Mouse (Mus musculus) frontal cortex, adult 2 months (tissue): ENCODE results near the gene Tmtc2. TPM values are rescaled to one million over a fixed set of nuclear protein-coding genes. Genes with fewer than 3 reads are reported as not detected.

ENCODE experiments used
- DNase-seq, 2 experiments: peaks; one replicate each; pipeline ENCODE4 v3.0.0; 2022; ENCODE audit warnings: low spot score in 1 of 2; ENCODE audit errors: extremely low spot score in 1 of 2
- polyA plus RNA-seq: library from polyadenylated mRNA; depleted of rRNA; stranded (reverse); fragments of >200 nt; gene quantifications from 2 replicates; pipeline ENCODE4 v1.2.3, GENCODE M21; 2012; rRNA removed

The Tmtc2 gene
- 8.4 and 9.3 TPM in 2 replicates for polyA plus RNA-seq

- peak; percentile 74 to 89 for DNase-seq
These were observed at the start of gene Tmtc2 for GRCm38 (mm10) chr10:105573908-105574694. Gene Tmtc2 (minus strand): TSS chr10:105574451.

- peak in 1 of 2 experiments; percentile 5 for DNase-seq
These were observed 37.9 kb upstream of the Tmtc2 start for GRCm38 (mm10) chr10:105612117-105612516.

- no peak for DNase-seq
These were observed 24.6 kb upstream of the Tmtc2 start for GRCm38 (mm10) chr10:105598826-105599225.

- no peak for DNase-seq
These were observed 23.0 kb upstream of the Tmtc2 start for GRCm38 (mm10) chr10:105597226-105597625.

GRCm38 (mm10) chr10:105595480-105596102 is 21.3 kb upstream of the Tmtc2 start:
- DNase-seq, result no peak

- no peak for DNase-seq
These were observed 13.9 kb upstream of the Tmtc2 start for GRCm38 (mm10) chr10:105588141-105588540.

GRCm38 (mm10) chr10:105579318-105579717 is 5.1 kb upstream of the Tmtc2 start:
- no peak for DNase-seq

- peak in 1 of 2 experiments; percentile 49 for DNase-seq
These were observed 4.1 kb upstream of the Tmtc2 start for GRCm38 (mm10) chr10:105578291-105578845.

- DNase-seq, result peak; percentile 85 to 98
These were observed 727 bp upstream of the Tmtc2 start for GRCm38 (mm10) chr10:105574695-105575660.

GRCm38 (mm10) chr10:105573306-105573907 is 844 bp downstream of the Tmtc2 start:
- peak in 1 of 2 experiments; percentile 61 for DNase-seq

- no peak for DNase-seq
These were observed 1.4 kb downstream of the Tmtc2 start for GRCm38 (mm10) chr10:105572829-105573228.

GRCm38 (mm10) chr10:105572301-105572700 is 1.9 kb downstream of the Tmtc2 start:
- DNase-seq, result no peak

GRCm38 (mm10) chr10:105571831-105572230 is 2.4 kb downstream of the Tmtc2 start:
- no peak for DNase-seq

- DNase-seq, result no peak
These were observed 3.2 kb downstream of the Tmtc2 start for GRCm38 (mm10) chr10:105571019-105571418.

GRCm38 (mm10) chr10:105569573-105569972 is 4.7 kb downstream of the Tmtc2 start:
- DNase-seq, result no peak

- no peak for DNase-seq
These were observed 6.3 kb downstream of the Tmtc2 start for GRCm38 (mm10) chr10:105567825-105568531.

- DNase-seq, result no peak
These were observed 12.7 kb downstream of the Tmtc2 start for GRCm38 (mm10) chr10:105561548-105561947.

- DNase-seq, result no peak
These were observed 16.7 kb downstream of the Tmtc2 start for GRCm38 (mm10) chr10:105557581-105557980.

- no peak for DNase-seq
These were observed 17.2 kb downstream of the Tmtc2 start for GRCm38 (mm10) chr10:105556890-105557572.
